Mouse (Mus musculus): ENCODE data around the gene Clasp1.

DNA sequence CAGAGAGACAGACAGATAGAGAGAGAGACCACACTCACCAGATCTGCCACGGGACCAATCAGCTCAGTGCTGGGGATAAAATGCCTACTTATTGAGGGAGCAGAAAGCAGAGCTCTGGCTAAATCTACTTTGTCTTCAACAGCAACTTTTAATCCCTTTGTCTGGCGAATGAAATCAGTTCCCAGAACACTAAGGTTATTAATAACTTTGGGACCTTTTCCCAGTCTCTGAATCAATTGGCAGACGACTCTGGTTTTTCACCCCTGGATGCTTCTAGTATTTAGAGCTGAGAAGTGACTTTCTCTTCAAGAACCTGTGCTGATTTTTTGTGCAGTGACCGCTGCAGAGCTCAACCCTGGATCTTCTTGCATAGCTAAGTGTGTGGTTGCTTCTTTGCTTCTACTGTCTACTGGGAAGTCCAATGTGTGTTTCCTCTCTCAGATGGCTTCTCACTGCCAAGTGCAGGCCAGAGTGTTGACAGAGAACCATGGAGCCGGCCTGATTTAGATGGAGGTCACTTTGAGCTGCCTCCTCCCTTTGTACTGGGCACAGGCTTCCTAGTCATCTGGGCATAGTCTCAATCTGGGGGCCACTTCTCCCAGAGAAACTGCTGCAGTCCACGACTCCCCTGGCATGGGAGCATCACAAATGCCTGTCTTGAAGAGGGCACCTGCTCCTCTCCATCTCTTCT is 29.6 kb upstream of the Clasp1 start:
- TF ChIP-seq CTCF (IDR thresholded peaks at IDR 0.05; ENCODE audit: extremely low read depth, insufficient read length, insufficient replicate concordance, low read depth, low read length) (no peak), POLR2A (IDR thresholded peaks at IDR 0.05; ENCODE audit: low read depth, low read length) (no peak)

Measured in small intestine, adult 2 months (tissue).